Mouse (Mus musculus) ES-E14 (cell line): ENCODE measurements at regions not wholly inside any gene's neighbourhood (a gene's known extent, or its start where the extent isn't known, plus 50 kb on each side); places are given as distances from the start of the nearest gene placed in this dataset.
A peak's percentile ranks its signal among the peaks of the same experiment; 100 is the strongest.

Experiments
- DNase-seq: peaks from one replicate; pipeline ENCODE4 v3.0.0-alpha.2; 2013; ENCODE audit warnings: low read depth, low spot score
- H3K27ac ChIP-seq: 2 replicates; pipeline ENCODE4 v1.5.1; 2012; ENCODE audit warnings: low read depth, mild to moderate bottlenecking, low read length, moderate library complexity, mixed read lengths; ENCODE audit not compliant: poor library complexity, insufficient read depth, severe bottlenecking
- H3K36me3 ChIP-seq: 2 replicates; pipeline ENCODE4 v1.6.1; 2012; ENCODE audit warnings: mild to moderate bottlenecking, low read length, moderate library complexity, mixed read lengths; ENCODE audit not compliant: control insufficient read depth, poor library complexity, insufficient read depth, severe bottlenecking
- H3K4me1 ChIP-seq, 2 experiments: fragments of 150-350 bp in 1 of 2; sonication (generic) in 1 of 2; 2 replicates each; pipeline ENCODE4 v1.6.1; 2012; ENCODE audit warnings: low read length in 2 of 2, mild to moderate bottlenecking in 1 of 2, mixed read lengths in 1 of 2; ENCODE audit not compliant: control insufficient read depth in 2 of 2, insufficient read depth in 2 of 2, poor library complexity in 1 of 2
- H3K4me3 ChIP-seq, 2 experiments: fragments of 150-350 bp in 1 of 2; sonication (generic) in 1 of 2; 2 replicates each; pipeline ENCODE4 v1.5.1; 2012; ENCODE audit warnings: low read length in 2 of 2, low read depth in 1 of 2, mild to moderate bottlenecking in 1 of 2, mixed read lengths in 1 of 2; ENCODE audit not compliant: insufficient read depth in 1 of 2, poor library complexity in 1 of 2, severe bottlenecking in 1 of 2
- H3K9ac ChIP-seq: 2 replicates; pipeline ENCODE4 v1.6.1; 2012; ENCODE audit warnings: low read depth, mild to moderate bottlenecking, low read length, mixed read lengths; ENCODE audit not compliant: poor library complexity, insufficient read depth, severe bottlenecking
- H3K9me3 ChIP-seq: fragments of 150-350 bp; sonication (generic); 2 replicates; pipeline ENCODE4 v1.6.1; 2012; ENCODE audit warnings: low read depth, mild to moderate bottlenecking, low read length; ENCODE audit not compliant: control insufficient read depth, insufficient read depth
- CHD2 ChIP-seq: IDR thresholded peaks from 2 replicates; pipeline ENCODE4 v1.6.1; 2014; ENCODE audit warnings: mild to moderate bottlenecking, low read depth, low read length, inconsistent platforms
- HCFC1 ChIP-seq: IDR thresholded peaks from 2 replicates; pipeline ENCODE4 v1.6.1; 2012; ENCODE audit warnings: low read length, inconsistent platforms, borderline replicate concordance; ENCODE audit not compliant: insufficient read depth
- MAFK ChIP-seq: IDR thresholded peaks from 2 replicates; pipeline ENCODE4 v1.6.1; 2014; ENCODE audit warnings: mild to moderate bottlenecking, low read depth, low read length, inconsistent platforms; ENCODE audit not compliant: insufficient read depth
- ZC3H11A ChIP-seq: IDR thresholded peaks from 2 replicates; pipeline ENCODE4 v1.6.1; 2012; ENCODE audit warnings: low read depth, mild to moderate bottlenecking, inconsistent platforms, low read length, borderline replicate concordance
- ZNF384 ChIP-seq: IDR thresholded peaks from 2 replicates; pipeline ENCODE4 v1.6.1; 2012; ENCODE audit warnings: low read depth, low read length, inconsistent platforms
- in situ Hi-C, 2 experiments: fragments of 600-800 bp; cut with MboI; formaldehyde crosslinking; loops; one replicate each; pipeline ENCODE4 v1.15.1; 2025; ENCODE audit warnings: low sequenced_read_pairs in 2 of 2, inconsistent platforms in 1 of 2; ENCODE audit not compliant: unreplicated experiment in 2 of 2

GRCm38 (mm10) chr4:131346727-131347126, 402.5 kb downstream of the Matn1 start:
- no peak for DNase-seq
- H3K27ac ChIP-seq, result no peak overlapping the region
- in situ Hi-C loops, result no loop called here
- no peaks in the 10 kb centered on the region for H3K9me3 ChIP-seq
- no peak overlapping the region for H3K9ac ChIP-seq
- no peaks in the 10 kb centered on the region for H3K36me3 ChIP-seq
- no peak for TF ChIP-seq HCFC1
- no peak for TF ChIP-seq ZNF384
- no peak for TF ChIP-seq CHD2
- TF ChIP-seq MAFK, result no peak
- TF ChIP-seq ZC3H11A, result no peak
- no peaks in the 10 kb centered on the region for H3K4me1 ChIP-seq
- no peak overlapping the region for H3K4me3 ChIP-seq

GRCm38 (mm10) chr4:131350268-131350667, 406.1 kb downstream of the Matn1 start:
- no peaks in the 10 kb centered on the region for H3K9me3 ChIP-seq
- in situ Hi-C loops, result no loop called here
- no peak for DNase-seq
- no peak overlapping the region for H3K9ac ChIP-seq
- TF ChIP-seq ZC3H11A, result no peak
- TF ChIP-seq CHD2, result no peak
- TF ChIP-seq ZNF384, result no peak
- TF ChIP-seq HCFC1, result no peak
- no peak for TF ChIP-seq MAFK
- H3K36me3 ChIP-seq, result no peaks in the 10 kb centered on the region
- H3K27ac ChIP-seq, result no peak overlapping the region
- H3K4me1 ChIP-seq, result no peaks in the 10 kb centered on the region
- no peak overlapping the region for H3K4me3 ChIP-seq

- no peak overlapping the region for H3K9ac ChIP-seq
- no peaks in the 10 kb centered on the region for H3K36me3 ChIP-seq
- in situ Hi-C loops, result no loop called here
- H3K4me1 ChIP-seq, result no peaks in the 10 kb centered on the region
- H3K9me3 ChIP-seq, result no peaks in the 10 kb centered on the region
- no peak for DNase-seq
- H3K4me3 ChIP-seq, result no peak overlapping the region
- H3K27ac ChIP-seq, result no peak overlapping the region
- TF ChIP-seq CHD2 (no peak), HCFC1 (no peak), ZC3H11A (no peak), ZNF384 (no peak), MAFK (no peak)
Observed at GRCm38 (mm10) chr4:131354908-131355307, 410.7 kb downstream of the Matn1 start.

- no peak overlapping the region for H3K9ac ChIP-seq
- H3K4me1 ChIP-seq, result no peaks in the 10 kb centered on the region
- no peaks in the 10 kb centered on the region for H3K9me3 ChIP-seq
- no peak overlapping the region for H3K27ac ChIP-seq
- no peaks in the 10 kb centered on the region for H3K36me3 ChIP-seq
- in situ Hi-C loops, result no loop called here
- no peak for DNase-seq
- TF ChIP-seq MAFK (no peak), ZNF384 (no peak), CHD2 (no peak), ZC3H11A (no peak), HCFC1 (no peak)
- no peak overlapping the region for H3K4me3 ChIP-seq
Observed at GRCm38 (mm10) chr4:131355526-131355991, 411.4 kb downstream of the Matn1 start.

- Histone ChIP-seq H3K4me3 (no peak overlapping the region), H3K27ac (no peak overlapping the region), H3K4me1 (no peaks in the 10 kb centered on the region), H3K9ac (no peak overlapping the region), H3K9me3 (no peaks in the 10 kb centered on the region), H3K36me3 (no peaks in the 10 kb centered on the region)
- in situ Hi-C loops, result no loop called here
- DNase-seq, result no peak
- TF ChIP-seq ZC3H11A, result no peak
- peak; percentile 97 for TF ChIP-seq MAFK
- TF ChIP-seq ZNF384, result no peak
- no peak for TF ChIP-seq CHD2
Observed at GRCm38 (mm10) chr4:131356316-131356715, 412.1 kb downstream of the Matn1 start.
